Mouse (Mus musculus) heart, postnatal 0 days (tissue): ENCODE results near the gene Spag9.

Source experiments
- CTCF ChIP-seq: IDR thresholded peaks from 2 replicates; pipeline ENCODE4 v1.5.1; 2016; ENCODE audit warnings: antibody characterized with exemption, control low read depth, low read depth
- EP300 ChIP-seq: IDR thresholded peaks from 2 replicates; pipeline ENCODE4 v1.6.1; 2016; ENCODE audit warnings: antibody characterized with exemption, low read depth

DNA sequence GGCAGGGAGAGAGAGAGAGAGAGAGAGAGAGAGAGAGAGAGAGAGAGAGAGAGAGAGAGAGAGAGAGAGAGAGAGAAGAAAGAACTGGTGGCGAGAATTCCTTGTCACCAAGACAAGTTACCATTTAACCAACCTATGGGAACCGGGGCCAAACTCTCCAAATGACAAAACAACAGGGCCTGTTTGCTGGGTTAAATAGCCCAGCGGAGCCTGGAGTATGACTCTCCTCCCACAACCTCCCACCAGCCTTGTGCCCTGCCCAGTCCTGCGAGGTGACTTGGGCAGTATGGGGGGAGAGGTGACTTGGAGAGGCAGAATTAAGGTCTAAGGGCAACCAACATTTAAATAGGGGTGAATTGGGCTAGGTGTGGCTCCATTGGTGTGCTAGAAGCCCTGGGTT is 169.9 kb downstream of the Spag9 start:
- no peak for TF ChIP-seq CTCF
- TF ChIP-seq EP300: no peak
